Mouse (Mus musculus): ENCODE results near the gene Slc37a1. TPM values are rescaled to one million over a fixed set of nuclear protein-coding genes. Genes with fewer than 3 reads are reported as not detected.

Slc37a1 gene
- polyA plus RNA-seq, 1 experiment from 2014 or later, result 21.1 TPM

DNA sequence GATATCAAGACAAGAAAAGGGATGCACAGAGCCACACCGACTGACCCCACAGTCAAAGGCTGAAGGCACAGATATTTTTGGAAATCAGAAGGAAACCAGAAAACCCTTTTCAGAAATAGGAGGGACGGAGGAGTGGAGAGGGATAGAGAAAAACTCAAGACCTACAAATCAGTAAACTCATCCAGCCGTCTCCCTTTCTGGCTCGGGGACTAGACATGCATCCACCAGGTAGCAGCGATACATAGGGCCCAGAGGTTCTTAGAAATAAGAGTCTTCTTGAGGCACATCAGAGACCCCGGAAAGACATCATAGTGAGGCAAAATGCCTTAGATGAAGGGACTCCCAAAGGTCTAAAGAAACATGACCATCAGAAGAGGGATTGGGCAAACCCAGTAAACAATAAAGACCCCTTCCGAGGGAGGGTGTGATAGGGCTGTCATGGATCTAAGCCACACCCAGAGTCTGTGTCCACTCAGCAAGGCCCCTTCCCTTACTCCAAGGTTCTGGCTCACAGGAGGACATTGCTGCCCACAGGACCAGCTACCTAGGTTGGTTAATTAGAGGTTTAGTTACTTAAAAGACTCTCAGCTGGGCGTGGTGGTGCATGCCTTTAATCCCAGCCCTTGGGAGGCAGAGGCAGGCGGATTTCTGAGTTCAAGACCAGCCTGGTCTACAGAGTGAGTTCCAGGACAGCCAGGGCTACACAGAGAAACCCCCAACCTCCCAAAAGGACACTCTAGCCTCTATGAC lies 14.0 kb upstream of the Slc37a1 start:
- no peak overlapping the region for H3K27ac ChIP-seq (ENCODE audit: low read length)
- no peak overlapping the region for H3K4me2 ChIP-seq (ENCODE audit: low read depth, low read length)
- H3K4me3 ChIP-seq (ENCODE audit: low read length), result no peak overlapping the region
- no peaks in the 10 kb centered on the region for H3K9me3 ChIP-seq (ENCODE audit: control insufficient read depth, low read length)
- no peaks in the 10 kb centered on the region for H3K36me3 ChIP-seq (ENCODE audit: control insufficient read depth, insufficient read depth, low read length)
- no peaks in the 10 kb centered on the region for H3K27me3 ChIP-seq (replicated peaks; ENCODE audit: control insufficient read depth, insufficient read depth, low read length)
- ATAC-seq, result no peak
- peaks cover 4% of the 10 kb centered on the region; the same call in 1 of the 2 replicates for H3K4me1 ChIP-seq (ENCODE audit: control insufficient read depth, insufficient read depth, low read length)
- H3K9ac ChIP-seq (ENCODE audit: low read depth, low read length), result no peak overlapping the region
- WGBS, result 81% methylated on average over 9 of the region's 9 CpGs

DNA sequence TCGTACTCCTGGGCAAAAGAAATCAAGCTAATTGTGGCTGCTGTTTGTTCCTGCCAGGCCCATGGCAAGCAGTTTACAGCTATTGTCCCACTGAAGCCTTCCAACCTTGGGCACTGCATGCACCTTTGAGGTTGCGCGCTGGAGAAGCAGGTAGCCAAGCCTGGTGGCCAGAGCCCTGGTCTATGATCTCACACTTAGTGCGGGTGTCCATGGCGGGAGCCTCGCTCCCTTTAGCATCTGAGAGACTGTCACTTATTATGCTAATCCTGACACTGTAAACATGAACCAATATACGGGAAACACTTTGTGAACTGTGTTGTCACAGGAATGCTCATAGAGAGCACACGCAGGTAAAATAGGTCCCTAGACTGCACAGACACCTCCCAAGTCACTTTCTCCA lies 13.0 kb upstream of the Slc37a1 start:
- WGBS, result 90% methylated on average over 8 of the region's 8 CpGs
- no peaks in the 10 kb centered on the region for H3K27me3 ChIP-seq (replicated peaks; ENCODE audit: control insufficient read depth, insufficient read depth, low read length)
- H3K27ac ChIP-seq (ENCODE audit: low read length), result no peak overlapping the region
- no peak for ATAC-seq
- no peak overlapping the region for H3K4me3 ChIP-seq (ENCODE audit: low read length)
- no peaks in the 10 kb centered on the region for H3K9me3 ChIP-seq (ENCODE audit: control insufficient read depth, low read length)
- H3K9ac ChIP-seq (ENCODE audit: low read depth, low read length), result no peak overlapping the region
- H3K36me3 ChIP-seq (ENCODE audit: control insufficient read depth, insufficient read depth, low read length), result no peaks in the 10 kb centered on the region
- peaks cover 4% of the 10 kb centered on the region; the same call in 1 of the 2 replicates for H3K4me1 ChIP-seq (ENCODE audit: control insufficient read depth, insufficient read depth, low read length)
- no peak overlapping the region for H3K4me2 ChIP-seq (ENCODE audit: low read depth, low read length)

DNA sequence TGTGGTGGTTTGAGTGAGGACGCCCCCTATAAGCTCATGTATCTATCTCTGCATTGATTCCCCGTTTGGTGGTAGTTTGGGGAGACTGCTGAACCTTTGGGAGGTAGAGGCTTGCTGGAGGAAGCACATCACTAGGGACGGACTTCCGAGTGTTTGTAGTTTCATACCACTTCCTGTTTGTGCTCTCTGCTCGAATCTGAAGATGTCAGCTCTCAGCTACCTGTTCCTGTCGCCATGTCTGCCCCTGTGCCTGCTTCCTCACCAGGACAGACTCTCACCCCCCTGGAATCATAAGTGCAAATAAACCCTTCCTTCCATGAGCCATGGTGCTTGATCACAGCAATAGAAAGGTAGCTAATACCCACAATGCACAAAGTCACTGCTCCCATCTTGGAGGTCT lies 11.4 kb upstream of the Slc37a1 start:
- Histone ChIP-seq H3K4me3 (ENCODE audit: low read length) (no peak overlapping the region), H3K27ac (ENCODE audit: low read length) (no peak overlapping the region), H3K9me3 (ENCODE audit: control insufficient read depth, low read length) (no peaks in the 10 kb centered on the region), H3K27me3 (replicated peaks; ENCODE audit: control insufficient read depth, insufficient read depth, low read length) (no peaks in the 10 kb centered on the region), H3K4me1 (ENCODE audit: control insufficient read depth, insufficient read depth, low read length) (peaks cover 4% of the 10 kb centered on the region; the same call in 1 of the 2 replicates), H3K4me2 (ENCODE audit: low read depth, low read length) (no peak overlapping the region), H3K9ac (ENCODE audit: low read depth, low read length) (no peak overlapping the region), H3K36me3 (ENCODE audit: control insufficient read depth, insufficient read depth, low read length) (no peaks in the 10 kb centered on the region)
- WGBS, result 70% methylated on average over 6 of the region's 6 CpGs
- no peak for ATAC-seq

DNA sequence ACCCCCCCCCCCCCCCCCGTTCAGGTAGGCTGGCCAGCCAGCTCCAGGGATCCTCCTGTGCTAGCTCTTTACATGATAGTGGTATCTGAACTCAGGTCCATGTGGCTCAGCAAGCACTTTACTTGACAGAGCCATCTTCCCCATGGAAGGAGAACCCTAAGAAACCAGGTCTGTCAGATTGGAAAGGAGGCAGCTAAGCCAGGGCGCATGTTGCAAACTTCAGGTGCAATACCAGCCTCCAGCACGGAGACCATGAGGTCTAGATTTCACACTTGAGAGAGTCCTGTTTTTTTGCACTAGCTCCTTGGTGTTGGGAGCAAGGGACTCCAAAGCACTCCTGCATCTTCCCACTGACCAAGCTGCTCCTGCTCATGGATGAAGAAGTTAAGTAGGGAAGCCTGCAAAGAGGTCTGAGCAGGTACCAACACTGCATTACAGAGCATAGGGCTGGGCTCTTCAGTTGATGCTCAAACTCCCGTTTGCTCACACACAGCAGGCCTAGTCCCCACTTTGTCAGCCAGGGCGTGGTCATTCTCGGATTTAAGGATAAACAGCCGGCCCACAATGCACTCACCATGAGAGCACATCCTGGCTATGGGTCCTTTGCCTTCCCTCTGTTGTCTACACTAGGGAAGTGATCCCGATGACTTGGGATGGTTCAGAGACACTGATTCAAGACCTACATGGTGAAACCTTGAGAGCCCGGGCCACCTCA lies 10.2 kb upstream of the Slc37a1 start:
- WGBS, result 25% methylated on average over 9 of the region's 9 CpGs
- H3K9me3 ChIP-seq (ENCODE audit: control insufficient read depth, low read length), result no peaks in the 10 kb centered on the region
- ATAC-seq, result peak; percentile 17; the same call in 1 of the 2 replicates
- peak overlapping the region; percentile 56 for H3K4me3 ChIP-seq (ENCODE audit: low read length)
- H3K4me1 ChIP-seq (ENCODE audit: control insufficient read depth, insufficient read depth, low read length), result peaks cover 4% of the 10 kb centered on the region; the same call in 1 of the 2 replicates
- H3K27ac ChIP-seq (ENCODE audit: low read length), result no peak overlapping the region
- peak overlapping the region; percentile 89 for H3K4me2 ChIP-seq (ENCODE audit: low read depth, low read length)
- no peaks in the 10 kb centered on the region for H3K27me3 ChIP-seq (replicated peaks; ENCODE audit: control insufficient read depth, insufficient read depth, low read length)
- no peak overlapping the region for H3K9ac ChIP-seq (ENCODE audit: low read depth, low read length)
- no peaks in the 10 kb centered on the region for H3K36me3 ChIP-seq (ENCODE audit: control insufficient read depth, insufficient read depth, low read length)

DNA sequence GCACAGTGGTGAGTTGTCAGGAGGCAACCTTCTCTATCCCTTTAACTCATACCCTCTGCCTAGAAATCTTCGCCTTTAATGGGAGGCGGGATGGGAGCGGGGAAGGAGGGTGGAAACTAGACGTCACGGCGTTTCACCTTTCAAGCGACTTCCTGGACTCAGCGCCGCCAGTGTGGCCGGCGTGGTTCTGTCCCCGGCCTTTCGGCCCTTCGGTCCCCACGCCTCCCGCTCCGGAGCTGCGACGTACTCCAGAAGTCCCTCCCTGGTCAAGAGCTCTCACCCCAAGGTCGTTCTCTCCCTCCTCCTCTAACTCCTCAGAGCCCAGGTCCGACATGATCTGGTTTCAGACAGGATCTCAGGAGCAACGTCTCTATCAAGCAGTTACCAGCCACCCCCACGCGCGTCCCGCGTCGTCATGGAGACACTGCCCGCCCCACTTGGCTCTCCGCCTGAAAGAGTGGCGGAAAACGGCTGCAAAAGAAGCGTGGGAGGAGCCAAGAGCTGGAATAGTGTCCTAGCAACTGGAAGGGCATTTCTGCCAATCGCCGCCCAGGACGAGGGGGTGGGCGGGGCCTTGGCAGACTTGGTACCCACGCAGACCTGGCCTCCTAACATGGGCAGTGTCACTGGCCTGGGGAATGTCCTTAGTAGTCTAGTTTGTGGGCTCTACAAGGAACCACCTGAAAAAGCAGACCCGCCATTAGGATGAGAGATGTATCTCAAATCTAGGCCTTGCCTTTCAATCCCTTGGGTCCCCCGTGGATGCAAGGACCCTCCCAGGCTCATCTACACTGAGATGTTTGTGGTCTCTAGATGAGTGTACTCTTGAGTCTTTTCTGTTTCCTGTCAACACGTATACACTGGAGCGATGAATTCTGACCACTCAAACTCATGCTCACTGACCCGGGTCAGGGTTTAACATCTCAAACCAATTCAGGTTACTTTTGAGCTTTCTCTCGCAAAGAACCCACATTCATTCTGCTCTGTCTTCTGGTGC lies 9.4 kb upstream of the Slc37a1 start, which contains the start of gene Rsph1:
Gene Rsph1 (minus strand): TSS at position 462 of the 997 bp plus-strand sequence.
- WGBS, result 10% methylated on average over 44 of the region's 44 CpGs
- H3K4me1 ChIP-seq (ENCODE audit: control insufficient read depth, insufficient read depth, low read length), result peaks cover 4% of the 10 kb centered on the region; the same call in 1 of the 2 replicates
- no peaks in the 10 kb centered on the region for H3K27me3 ChIP-seq (replicated peaks; ENCODE audit: control insufficient read depth, insufficient read depth, low read length)
- ATAC-seq, result peak; percentile 92
- H3K27ac ChIP-seq (ENCODE audit: low read length), result 0 out of 2 replicates have a peak within 1 kb of the TSS, but pooled peaks have one; percentile 15
- peak within 1 kb of the TSS; percentile 56 for H3K4me3 ChIP-seq (ENCODE audit: low read length)
- no peaks in the 10 kb centered on the region for H3K9me3 ChIP-seq (ENCODE audit: control insufficient read depth, low read length)
- H3K4me2 ChIP-seq (ENCODE audit: low read depth, low read length), result peak within 1 kb of the TSS; percentile 89
- H3K9ac ChIP-seq (ENCODE audit: low read depth, low read length), result peak within 1 kb of the TSS; percentile 54; the same call in 1 of the 2 replicates
- no peaks in the 10 kb centered on the region for H3K36me3 ChIP-seq (ENCODE audit: control insufficient read depth, insufficient read depth, low read length)

DNA sequence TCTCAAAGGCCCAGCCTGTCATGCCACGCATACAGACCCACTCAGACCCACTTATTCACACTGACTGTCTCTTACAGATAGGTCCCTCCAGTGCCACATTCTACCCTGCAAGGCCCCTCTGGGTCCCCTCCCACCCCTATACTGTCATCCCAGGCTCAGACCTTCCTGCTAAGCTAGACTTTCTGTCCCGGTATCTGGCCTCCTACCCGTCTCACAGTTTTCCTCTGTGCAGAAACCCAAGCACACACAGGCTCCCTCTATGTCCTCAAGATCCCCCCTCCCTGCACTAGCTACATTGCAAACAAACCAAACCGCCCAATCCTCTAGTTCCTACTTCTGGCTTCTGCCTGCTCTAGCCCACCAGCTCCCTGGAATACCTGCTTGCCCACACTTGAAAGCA lies 8.7 kb upstream of the Slc37a1 start:
- Histone ChIP-seq H3K27ac (ENCODE audit: low read length) (no peak overlapping the region), H3K36me3 (ENCODE audit: control insufficient read depth, insufficient read depth, low read length) (no peaks in the 10 kb centered on the region), H3K4me2 (ENCODE audit: low read depth, low read length) (no peak overlapping the region), H3K9me3 (ENCODE audit: control insufficient read depth, low read length) (no peaks in the 10 kb centered on the region), H3K9ac (ENCODE audit: low read depth, low read length) (no peak overlapping the region), H3K4me1 (ENCODE audit: control insufficient read depth, insufficient read depth, low read length) (peaks cover 4% of the 10 kb centered on the region; the same call in 1 of the 2 replicates), H3K4me3 (ENCODE audit: low read length) (no peak overlapping the region), H3K27me3 (replicated peaks; ENCODE audit: control insufficient read depth, insufficient read depth, low read length) (no peaks in the 10 kb centered on the region)
- ATAC-seq, result no peak
- WGBS, result 80% methylated on average over 4 of the region's 4 CpGs

DNA sequence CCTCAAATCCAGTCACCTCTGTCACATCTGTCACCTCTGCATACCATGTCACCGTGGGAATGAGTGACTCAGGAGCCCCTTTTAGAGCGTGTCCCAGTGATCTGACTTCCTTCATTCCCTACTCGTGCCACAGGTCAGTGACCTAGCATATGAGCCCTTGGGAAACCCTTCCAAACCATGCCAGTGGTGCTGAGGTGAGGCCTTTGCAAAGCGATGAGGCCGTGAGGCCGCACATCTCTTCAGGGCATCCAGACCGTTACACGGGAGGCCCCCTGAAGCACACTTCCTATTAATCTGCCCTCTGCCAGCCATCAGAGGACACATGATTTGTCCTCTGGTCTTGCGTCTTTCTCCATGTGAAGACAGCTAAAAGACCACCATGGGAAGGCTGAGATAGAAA lies 7.1 kb upstream of the Slc37a1 start:
- Histone ChIP-seq H3K4me2 (ENCODE audit: low read depth, low read length) (no peak overlapping the region), H3K4me1 (ENCODE audit: control insufficient read depth, insufficient read depth, low read length) (peaks cover 4% of the 10 kb centered on the region; the same call in 1 of the 2 replicates), H3K9ac (ENCODE audit: low read depth, low read length) (no peak overlapping the region), H3K36me3 (ENCODE audit: control insufficient read depth, insufficient read depth, low read length) (no peaks in the 10 kb centered on the region), H3K27ac (ENCODE audit: low read length) (no peak overlapping the region), H3K9me3 (ENCODE audit: control insufficient read depth, low read length) (no peaks in the 10 kb centered on the region), H3K4me3 (ENCODE audit: low read length) (no peak overlapping the region), H3K27me3 (replicated peaks; ENCODE audit: control insufficient read depth, insufficient read depth, low read length) (no peaks in the 10 kb centered on the region)
- WGBS, result 80% methylated on average over 9 of the region's 9 CpGs
- ATAC-seq, result no peak

DNA sequence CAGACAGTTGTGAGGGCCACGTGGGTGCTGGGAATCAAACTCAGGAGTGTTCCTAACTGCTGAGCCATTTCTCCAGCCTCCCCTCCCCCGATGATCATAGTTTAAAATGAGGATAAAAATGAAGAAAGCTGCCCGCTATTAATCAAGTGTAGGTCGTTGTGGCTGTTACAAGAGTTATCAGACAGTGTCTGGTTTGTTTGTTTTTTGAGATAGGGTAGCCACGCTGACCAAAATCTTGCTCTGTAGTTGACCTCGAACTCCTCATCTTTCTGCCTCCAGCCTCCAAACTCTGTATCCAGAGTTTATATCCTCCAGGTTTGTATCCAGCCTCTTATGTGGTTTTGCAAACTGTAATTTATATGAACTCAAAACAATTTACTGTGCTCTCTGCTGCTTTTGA lies 6.3 kb upstream of the Slc37a1 start:
- Histone ChIP-seq H3K27me3 (replicated peaks; ENCODE audit: control insufficient read depth, insufficient read depth, low read length) (no peaks in the 10 kb centered on the region), H3K36me3 (ENCODE audit: control insufficient read depth, insufficient read depth, low read length) (no peaks in the 10 kb centered on the region), H3K4me3 (ENCODE audit: low read length) (no peak overlapping the region), H3K9me3 (ENCODE audit: control insufficient read depth, low read length) (no peaks in the 10 kb centered on the region), H3K4me1 (ENCODE audit: control insufficient read depth, insufficient read depth, low read length) (peaks cover 4% of the 10 kb centered on the region; the same call in 1 of the 2 replicates), H3K9ac (ENCODE audit: low read depth, low read length) (no peak overlapping the region), H3K4me2 (ENCODE audit: low read depth, low read length) (no peak overlapping the region), H3K27ac (ENCODE audit: low read length) (no peak overlapping the region)
- ATAC-seq, result no peak
- WGBS, result 59% methylated on average over 6 of the region's 6 CpGs
